Mouse (Mus musculus): ENCODE data around the gene Il12rb1. TPM values are rescaled to one million over a fixed set of nuclear protein-coding genes. Genes with fewer than 3 reads are reported as not detected.

Il12rb1 gene
- polyA plus RNA-seq, 1 experiment from 2014 or later, result not detected

DNA sequence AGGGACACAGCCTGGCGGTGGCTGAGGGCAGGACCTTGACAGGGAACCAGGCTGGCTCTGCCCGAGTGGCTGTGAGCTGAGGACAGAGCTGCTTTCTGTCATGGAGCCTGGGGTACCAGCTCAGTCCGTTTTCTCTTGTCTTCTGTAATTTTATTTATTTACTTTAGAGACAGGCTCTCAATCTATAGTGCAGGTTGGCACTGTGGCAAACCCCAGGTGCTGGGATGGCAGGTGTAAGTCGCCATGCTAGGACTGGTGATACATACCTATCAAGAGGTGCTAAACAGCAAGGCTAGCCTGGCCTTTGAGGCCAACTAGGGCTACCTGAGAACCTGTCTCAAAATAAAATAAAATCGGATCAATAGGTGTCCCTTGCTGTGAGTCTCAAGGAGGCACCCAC, 47.8 kb downstream of the Il12rb1 start:
- H3K27me3 ChIP-seq (ENCODE audit: low read depth, poor library complexity, severe bottlenecking), result peaks cover 40% of the 10 kb centered on the region
- no peak overlapping the region for H3K4me3 ChIP-seq
- no peaks in the 10 kb centered on the region for H3K9me3 ChIP-seq (replicated peaks)
- 67% methylated on average over 5 of the region's 5 CpGs for WGBS
- H3K36me3 ChIP-seq, result no peaks in the 10 kb centered on the region
- no peak for DNase-seq (ENCODE audit: low spot score)
- peaks cover 45% of the 10 kb centered on the region for H3K4me1 ChIP-seq
- H3K27ac ChIP-seq, result no peak overlapping the region

- peak overlapping the region; percentile 64 for H3K4me3 ChIP-seq
- H3K27me3 ChIP-seq (ENCODE audit: low read depth, poor library complexity, severe bottlenecking), result peaks cover 46% of the 10 kb centered on the region
- H3K4me1 ChIP-seq, result peaks cover 42% of the 10 kb centered on the region
- DNase-seq (ENCODE audit: low spot score), result peak; percentile 82
- WGBS, result 7% methylated on average over 33 of the region's 33 CpGs
- peak overlapping the region; percentile 82 for H3K27ac ChIP-seq
- no peaks in the 10 kb centered on the region for H3K36me3 ChIP-seq
- no peaks in the 10 kb centered on the region for H3K9me3 ChIP-seq (replicated peaks)
These were observed 48.4 kb downstream of the Il12rb1 start for GRCm38 (mm10) chr8:70856541-70857197.

GRCm38 (mm10) chr8:70857516-70857915, 49.3 kb downstream of the Il12rb1 start:
- peak overlapping the region; percentile 22 for H3K27ac ChIP-seq
- H3K4me1 ChIP-seq, result peaks cover 40% of the 10 kb centered on the region
- no peaks in the 10 kb centered on the region for H3K36me3 ChIP-seq
- H3K4me3 ChIP-seq, result peak overlapping the region; percentile 64; the same call in 1 of the 2 replicates
- H3K9me3 ChIP-seq (replicated peaks), result no peaks in the 10 kb centered on the region
- DNase-seq (ENCODE audit: low spot score), result no peak
- peaks cover 50% of the 10 kb centered on the region for H3K27me3 ChIP-seq (ENCODE audit: low read depth, poor library complexity, severe bottlenecking)
- WGBS, result 10% methylated on average over 4 of the region's 4 CpGs

DNA sequence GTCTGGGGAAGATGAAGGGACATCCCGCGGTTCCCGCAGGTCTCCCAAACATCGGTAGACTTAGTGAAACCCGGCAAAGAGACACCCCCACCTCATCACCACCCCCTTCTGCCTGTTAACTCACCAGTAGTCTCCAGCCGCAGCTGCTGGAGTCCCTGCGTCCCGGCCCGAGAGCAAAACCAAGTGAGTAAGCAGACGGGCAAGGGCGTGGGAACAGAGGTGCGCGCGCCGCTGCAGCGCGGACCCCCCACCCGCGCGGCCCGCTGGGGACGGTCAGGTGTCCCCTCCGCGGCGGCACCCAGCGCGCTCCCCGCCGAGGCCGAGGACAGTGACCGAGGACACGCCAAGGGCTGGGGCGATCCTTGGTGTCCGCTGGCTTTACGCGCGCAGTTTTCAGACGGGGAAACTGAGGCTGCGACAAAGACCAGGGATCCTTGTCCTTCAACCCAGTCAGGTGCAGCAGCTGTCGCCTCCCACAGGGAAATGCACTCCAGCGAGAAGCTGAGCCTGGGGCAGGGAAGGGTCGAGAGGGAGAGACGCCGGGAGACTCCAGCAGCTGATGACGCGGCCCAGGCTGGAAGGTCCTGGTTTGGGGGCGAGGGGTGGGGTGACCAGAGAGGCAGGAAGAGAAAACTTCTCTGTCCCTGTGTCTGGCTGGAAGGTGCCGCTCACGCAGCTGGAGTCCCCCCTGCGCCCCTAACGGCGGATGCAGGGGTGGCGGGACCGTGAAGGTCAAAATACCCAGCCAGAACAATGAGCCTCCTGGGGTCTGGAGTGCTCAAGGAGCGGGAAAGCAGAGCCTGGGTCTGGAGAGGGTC, 54.8 kb downstream of the Il12rb1 start, which contains the start of gene Kcnn1:
Kcnn1 (minus strand) TSS at position 435 of the 818 bp plus-strand sequence.
- Histone ChIP-seq H3K27me3 (ENCODE audit: low read depth, poor library complexity, severe bottlenecking) (peaks cover 38% of the 10 kb centered on the region), H3K4me1 (peaks cover 64% of the 10 kb centered on the region), H3K36me3 (peaks cover 6% of the 10 kb centered on the region), H3K27ac (peak within 1 kb of the TSS; percentile 90), H3K9me3 (replicated peaks) (no peaks in the 10 kb centered on the region), H3K4me3 (peak within 1 kb of the TSS; percentile 57)
- WGBS, result under 1% methylated on average over 55 of the region's 55 CpGs
- DNase-seq (ENCODE audit: low spot score), result peak; percentile 74

DNA sequence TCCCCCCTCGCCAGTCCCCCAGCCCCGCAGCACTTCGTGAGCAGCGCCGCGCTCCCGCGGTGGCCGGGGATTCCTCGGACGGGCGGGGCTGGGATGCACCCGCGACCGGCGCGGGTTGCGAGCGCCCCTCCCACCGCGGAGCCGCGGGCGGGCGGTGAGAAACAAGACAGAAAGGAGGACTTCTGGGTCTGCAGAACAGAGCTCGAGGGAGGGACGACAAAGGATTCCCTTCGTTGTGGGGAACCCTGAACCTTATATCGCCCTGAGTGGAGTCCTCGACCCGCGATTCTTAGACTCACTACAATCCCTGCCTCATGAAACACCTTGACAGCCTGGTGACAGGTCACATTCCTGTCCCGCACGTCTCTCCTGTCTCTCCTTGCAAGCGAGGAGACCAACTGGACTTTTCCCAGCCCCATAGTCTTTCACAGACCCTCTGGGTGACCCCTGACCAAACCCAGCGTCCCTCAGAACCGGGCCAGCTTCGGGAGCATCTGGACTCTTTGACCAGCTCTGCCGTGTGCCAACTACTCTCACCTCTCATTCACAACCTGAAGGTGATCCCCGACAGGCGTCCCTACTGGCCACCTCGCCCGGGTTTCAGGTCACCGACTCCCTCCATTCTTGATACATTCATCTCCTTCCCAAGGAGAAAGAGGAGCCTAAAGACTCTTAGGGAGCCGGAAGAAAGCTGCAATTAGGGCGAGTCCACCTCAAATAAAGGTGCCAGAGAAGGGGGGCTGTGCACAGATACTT, 55.9 kb downstream of the Il12rb1 start:
- DNase-seq (ENCODE audit: low spot score), result peak; percentile 57
- no peaks in the 10 kb centered on the region for H3K9me3 ChIP-seq (replicated peaks)
- peaks cover 16% of the 10 kb centered on the region for H3K36me3 ChIP-seq
- peaks cover 38% of the 10 kb centered on the region for H3K27me3 ChIP-seq (ENCODE audit: low read depth, poor library complexity, severe bottlenecking)
- WGBS, result 1% methylated on average over 46 of the region's 46 CpGs
- H3K4me3 ChIP-seq, result peak overlapping the region; percentile 57
- H3K4me1 ChIP-seq, result peaks cover 66% of the 10 kb centered on the region
- peak overlapping the region; percentile 90 for H3K27ac ChIP-seq

- Histone ChIP-seq H3K4me1 (peaks cover 72% of the 10 kb centered on the region), H3K36me3 (peaks cover 16% of the 10 kb centered on the region), H3K27ac (peak overlapping the region; percentile 90), H3K4me3 (peak overlapping the region; percentile 57), H3K9me3 (replicated peaks) (no peaks in the 10 kb centered on the region), H3K27me3 (ENCODE audit: low read depth, poor library complexity, severe bottlenecking) (peaks cover 38% of the 10 kb centered on the region)
- DNase-seq (ENCODE audit: low spot score), result peak; percentile 74
- 2% methylated on average over 24 of the region's 24 CpGs for WGBS
These were observed 56.5 kb downstream of the Il12rb1 start for GRCm38 (mm10) chr8:70864712-70865221.

DNA sequence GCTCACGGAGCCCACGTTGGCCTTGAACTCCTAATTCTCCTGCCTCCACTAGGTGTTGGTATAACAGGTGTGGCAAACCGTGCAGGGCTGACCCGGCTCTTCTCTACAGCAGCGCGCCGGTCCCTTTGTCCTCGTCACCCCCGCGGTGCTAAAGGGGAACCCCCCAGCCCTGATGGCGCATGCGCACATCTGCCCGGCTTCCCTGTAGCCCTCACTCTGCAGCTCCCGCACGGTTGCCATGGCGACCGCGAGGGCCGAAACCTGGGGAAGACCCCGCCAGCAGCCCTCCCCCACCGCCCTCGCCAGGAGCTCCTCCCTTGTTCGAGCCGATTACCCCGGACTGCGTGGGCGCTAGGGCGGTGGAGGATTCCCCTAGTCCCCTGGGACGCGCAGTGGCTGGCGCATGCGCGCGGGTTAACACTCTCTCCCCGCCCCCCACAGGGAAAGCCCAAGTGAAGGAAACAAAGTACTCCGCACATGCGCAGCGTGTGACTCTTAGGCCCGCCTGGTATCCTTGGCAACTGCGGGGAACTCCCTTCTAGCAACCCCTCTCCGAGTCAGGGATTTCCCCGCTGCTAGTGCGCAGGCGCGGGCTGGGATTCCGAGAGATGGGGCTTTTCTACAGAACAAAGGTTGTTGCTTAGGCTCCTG, 57.2 kb downstream of the Il12rb1 start:
- Histone ChIP-seq H3K36me3 (peaks cover 16% of the 10 kb centered on the region), H3K4me3 (peak overlapping the region; percentile 57), H3K9me3 (replicated peaks) (no peaks in the 10 kb centered on the region), H3K27ac (peak overlapping the region; percentile 90), H3K4me1 (peaks cover 75% of the 10 kb centered on the region), H3K27me3 (ENCODE audit: low read depth, poor library complexity, severe bottlenecking) (peaks cover 38% of the 10 kb centered on the region)
- WGBS, result under 1% methylated on average over 46 of the region's 46 CpGs
- DNase-seq (ENCODE audit: low spot score), result peak; percentile 100

- H3K4me1 ChIP-seq, result peaks cover 75% of the 10 kb centered on the region
- 8% methylated on average over 12 of the region's 12 CpGs for WGBS
These were observed 57.8 kb downstream of the Il12rb1 start for GRCm38 (mm10) chr8:70866001-70866520.

GRCm38 (mm10) chr8:70866566-70866965, 58.3 kb downstream of the Il12rb1 start:
- whole genome bisulfite sequencing, result 85% methylated on average over 7 of the region's 7 CpGs
- Histone ChIP-seq H3K36me3 (peaks cover 19% of the 10 kb centered on the region), H3K27ac (peak overlapping the region; percentile 90), H3K27me3 (ENCODE audit: low read depth, poor library complexity, severe bottlenecking) (peaks cover 27% of the 10 kb centered on the region), H3K4me1 (peaks cover 78% of the 10 kb centered on the region), H3K9me3 (replicated peaks) (no peaks in the 10 kb centered on the region), H3K4me3 (no peak overlapping the region)
- no peak for DNase-seq (ENCODE audit: low spot score)

More at GRCm38 (mm10) chr8:70866001-70866520, 57.8 kb downstream of the Il12rb1 start:
- H3K27me3 ChIP-seq (ENCODE audit: low read depth, poor library complexity, severe bottlenecking), result peaks cover 32% of the 10 kb centered on the region
- H3K4me3 ChIP-seq, result peak overlapping the region; percentile 57
- peaks cover 17% of the 10 kb centered on the region for H3K36me3 ChIP-seq
- H3K9me3 ChIP-seq (replicated peaks), result no peaks in the 10 kb centered on the region
- peak overlapping the region; percentile 90 for H3K27ac ChIP-seq
- no peak for DNase-seq (ENCODE audit: low spot score)

GRCm38 (mm10) chr8:70868559-70869198, 60.4 kb downstream of the Il12rb1 start:
- H3K27me3 ChIP-seq (ENCODE audit: low read depth, poor library complexity, severe bottlenecking), result peaks cover 6% of the 10 kb centered on the region
- peaks cover 19% of the 10 kb centered on the region for H3K36me3 ChIP-seq
- DNase-seq (ENCODE audit: low spot score), result peak; percentile 81
- H3K4me1 ChIP-seq, result peaks cover 69% of the 10 kb centered on the region
- H3K9me3 ChIP-seq (replicated peaks), result no peaks in the 10 kb centered on the region
- H3K27ac ChIP-seq, result peak overlapping the region; percentile 83
- peak overlapping the region; percentile 41 for H3K4me3 ChIP-seq
- WGBS, result 15% methylated on average over 40 of the region's 40 CpGs

GRCm38 (mm10) chr8:70869199-70869571, 60.9 kb downstream of the Il12rb1 start:
- Histone ChIP-seq H3K4me3 (peak overlapping the region; percentile 41), H3K27ac (peak overlapping the region; percentile 83), H3K36me3 (peaks cover 19% of the 10 kb centered on the region), H3K4me1 (peaks cover 64% of the 10 kb centered on the region), H3K27me3 (ENCODE audit: low read depth, poor library complexity, severe bottlenecking) (peaks cover 1% of the 10 kb centered on the region; the same call in 1 of the 2 replicates), H3K9me3 (replicated peaks) (no peaks in the 10 kb centered on the region)
- WGBS, result 38% methylated on average over 5 of the region's 5 CpGs
- no peak for DNase-seq (ENCODE audit: low spot score)
